Mouse (Mus musculus) ovary, postnatal 36 days (tissue): Measurements from ENCODE around the gene Eml4.
A peak's percentile ranks its signal among the peaks of the same experiment; 100 is the strongest.

ENCODE experiments used
- DNase-seq: peaks from one replicate; pipeline ENCODE4 v3.0.0; 2022; ENCODE audit warnings: low spot score, mixed read lengths

Eml4 gene

GRCm38 (mm10) chr17:83350379-83351091 is at the start of gene Eml4:
Gene Eml4 (plus strand): TSS chr17:83350931.
- peak; percentile 96 for DNase-seq

- DNase-seq = no peak
These were observed 49.3 kb upstream of the Eml4 start for GRCm38 (mm10) chr17:83301433-83301832.

- no peak for DNase-seq
These were observed 46.5 kb upstream of the Eml4 start for GRCm38 (mm10) chr17:83304089-83304822.

GRCm38 (mm10) chr17:83306964-83307640 is 43.6 kb upstream of the Eml4 start:
- DNase-seq = no peak

GRCm38 (mm10) chr17:83307641-83308296 is 43.0 kb upstream of the Eml4 start:
- no peak for DNase-seq

- no peak for DNase-seq
These were observed 42.3 kb upstream of the Eml4 start for GRCm38 (mm10) chr17:83308451-83308850.

- DNase-seq = no peak
These were observed 41.5 kb upstream of the Eml4 start for GRCm38 (mm10) chr17:83309243-83309642.

- DNase-seq = no peak
These were observed 38.9 kb upstream of the Eml4 start for GRCm38 (mm10) chr17:83311806-83312205.

GRCm38 (mm10) chr17:83312244-83312918 is 38.4 kb upstream of the Eml4 start:
- DNase-seq = peak; percentile 55

GRCm38 (mm10) chr17:83313046-83313689 is 37.6 kb upstream of the Eml4 start:
- DNase-seq = no peak

GRCm38 (mm10) chr17:83315476-83315875 is 35.3 kb upstream of the Eml4 start:
- DNase-seq = no peak

- DNase-seq = peak; percentile 49
These were observed 28.0 kb upstream of the Eml4 start for GRCm38 (mm10) chr17:83322621-83323335.

GRCm38 (mm10) chr17:83323410-83324268 is 27.1 kb upstream of the Eml4 start:
- DNase-seq = no peak

GRCm38 (mm10) chr17:83324269-83324616 is 26.5 kb upstream of the Eml4 start:
- no peak for DNase-seq

GRCm38 (mm10) chr17:83335183-83335584 is 15.5 kb upstream of the Eml4 start:
- no peak for DNase-seq

- no peak for DNase-seq
These were observed 13.5 kb upstream of the Eml4 start for GRCm38 (mm10) chr17:83337051-83337898.

GRCm38 (mm10) chr17:83339368-83340085 is 11.2 kb upstream of the Eml4 start:
- DNase-seq = no peak

GRCm38 (mm10) chr17:83340895-83341524 is 9.7 kb upstream of the Eml4 start:
- DNase-seq = no peak
